Mouse (Mus musculus) regulatory T cell (primary cell): Measurements from ENCODE around the gene Eprs.

Source experiments
- in situ Hi-C: fragments of 300-600 bp; cut with MboI, MseI; formaldehyde crosslinking; loops from one replicate; pipeline ENCODE4 v1.15.1; 2025; ENCODE audit warnings: high pct_unique_total_duplicates

Gene Eprs

GRCm38 (mm10) chr1:185362677-185363520 lies at the start of gene Eprs:
TSS of gene Eprs (plus strand) at chr1:185363044.
- in situ Hi-C loops = no loop called here

- in situ Hi-C loops = no loop called here
Measured at GRCm38 (mm10) chr1:185314546-185314945, 48.3 kb upstream of the Eprs start.

- in situ Hi-C loops = no loop called here
Measured at GRCm38 (mm10) chr1:185315846-185316568, 46.8 kb upstream of the Eprs start.

GRCm38 (mm10) chr1:185327754-185328345 lies 35.0 kb upstream of the Eprs start:
- in situ Hi-C loops = loop anchor here (10.0 kb wide), 1 partner anchor 123 kb away; the partner anchor contains the start of gene Rab3gap2

- in situ Hi-C loops = loop anchor here (10.0 kb wide), 1 partner anchor 124 kb away; the partner anchor contains the start of gene Rab3gap2
Measured at GRCm38 (mm10) chr1:185328721-185329610, 33.9 kb upstream of the Eprs start, which contains the start of gene Iars2. TSS of gene Iars2 (minus strand) at chr1:185329396.

GRCm38 (mm10) chr1:185329851-185330250 lies 33.0 kb upstream of the Eprs start:
- in situ Hi-C loops = loop anchor here (10.0 kb wide), 1 partner anchor 125 kb away; the partner anchor contains the start of gene Rab3gap2

- in situ Hi-C loops = no loop called here
Measured at GRCm38 (mm10) chr1:185331364-185331763, 31.5 kb upstream of the Eprs start.

GRCm38 (mm10) chr1:185331983-185332430 lies 30.8 kb upstream of the Eprs start, which contains the start of gene Bpnt1:
TSS of gene Bpnt1 (plus strand) at chr1:185332149.
- in situ Hi-C loops = no loop called here

GRCm38 (mm10) chr1:185333651-185334050 lies 29.2 kb upstream of the Eprs start:
- in situ Hi-C loops = no loop called here

- in situ Hi-C loops = no loop called here
Measured at GRCm38 (mm10) chr1:185334136-185334535, 28.7 kb upstream of the Eprs start.

- in situ Hi-C loops = no loop called here
Measured at GRCm38 (mm10) chr1:185335231-185335765, 27.5 kb upstream of the Eprs start.

- in situ Hi-C loops = no loop called here
Measured at GRCm38 (mm10) chr1:185336535-185336934, 26.3 kb upstream of the Eprs start.

GRCm38 (mm10) chr1:185342441-185342840 lies 20.4 kb upstream of the Eprs start:
- in situ Hi-C loops = no loop called here

GRCm38 (mm10) chr1:185343422-185343821 lies 19.4 kb upstream of the Eprs start:
- in situ Hi-C loops = no loop called here

- in situ Hi-C loops = no loop called here
Measured at GRCm38 (mm10) chr1:185346188-185346587, 16.7 kb upstream of the Eprs start.

- in situ Hi-C loops = no loop called here
Measured at GRCm38 (mm10) chr1:185349741-185350140, 13.1 kb upstream of the Eprs start.

- in situ Hi-C loops = no loop called here
Measured at GRCm38 (mm10) chr1:185350611-185351010, 12.2 kb upstream of the Eprs start.

- in situ Hi-C loops = no loop called here
Measured at GRCm38 (mm10) chr1:185352151-185352550, 10.7 kb upstream of the Eprs start.

GRCm38 (mm10) chr1:185353351-185353750 lies 9.5 kb upstream of the Eprs start:
- in situ Hi-C loops = no loop called here

- in situ Hi-C loops = no loop called here
Measured at GRCm38 (mm10) chr1:185354731-185355130, 8.1 kb upstream of the Eprs start.

GRCm38 (mm10) chr1:185356246-185356645 lies 6.6 kb upstream of the Eprs start:
- in situ Hi-C loops = no loop called here
